19 mouse cellular contexts compared by ENCODE assay signal in the genomic region with DNA sequence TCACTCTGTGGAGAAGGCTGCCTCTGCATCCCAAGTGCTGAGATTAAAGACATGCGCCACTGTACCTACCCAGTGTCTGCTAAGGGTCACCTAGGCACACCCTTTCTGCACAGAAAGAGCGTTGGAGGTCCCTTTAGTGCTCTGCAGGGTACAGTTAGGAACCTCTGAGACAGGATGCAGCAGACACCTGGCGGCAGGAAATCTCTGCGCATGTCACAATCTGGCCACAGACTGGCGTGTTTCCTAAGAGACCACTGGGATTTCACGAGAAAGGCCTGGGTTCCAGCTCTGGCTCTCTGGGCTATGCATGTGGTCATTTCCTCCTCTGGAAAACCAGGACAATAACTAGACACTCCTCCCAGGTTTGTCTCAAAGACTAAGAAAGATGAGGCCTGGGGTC.
A peak's percentile ranks its signal among the peaks of the same experiment; 100 is the strongest.
DNase-seq lines count a peak whose midpoint lies in the region; ATAC-seq lines count a peak whose summit lies in the region.
"Had no signal": no experiment of that assay in that cellular context is flagged by ENCODE, and none has a peak within 500 bp of the region (broad histone marks: within the 10 kb centered on the region; RNA-seq: fewer than 3 reads in every experiment).

No protein-coding gene starts in this region.

- no peaks in the 10 kb centered on the region; the same call in none of the 2 replicates for H3K9me3 ChIP-seq in kidney, embryonic 16.5 days (ENCODE audit: low read length)

- ATAC-seq in kidney, embryonic 16.5 days (ENCODE audit: low FRiP score, low TSS enrichment), result no peak
- ATAC-seq: forebrain, embryonic 16.5 days had no signal

- no peaks in the 10 kb centered on the region for H3K27me3 ChIP-seq in kidney, embryonic 16.5 days (ENCODE audit: insufficient read depth, low read length)
- H3K27me3 ChIP-seq: neural tube, embryonic 13.5 days had no signal

- H3K4me3 ChIP-seq in kidney, embryonic 16.5 days (ENCODE audit: low read length), result no peak overlapping the region
- H3K4me3 ChIP-seq: erythroblast, embryonic 14.5 days; heart, embryonic 10.5 days; midbrain, embryonic 10.5 days; neural tube, embryonic 13.5 days had no signal

- peak; percentile 92 for DNase-seq in heart, adult 11 months
- no peak for DNase-seq in heart, postnatal 10 days
- DNase-seq in kidney, adult 8-10 months, result no peak
- DNase-seq in T-cell, adult 2 months (ENCODE audit: low spot score), result peak; percentile 37
- DNase-seq in thymus, postnatal 10 days (ENCODE audit: low spot score in 2 of 2), result peak; percentile 15 to 44
- DNase-seq in frontal cortex, postnatal 14 days (ENCODE audit: low spot score in 2 of 2), result no peak
- DNase-seq in cerebellum, adult 11-12 months, result no peak
- DNase-seq: adrenal gland, adult 2 months; cerebellum, postnatal 25 days; kidney, adult 2 months; lung, adult 2 months; lung, postnatal 36 days had no signal

- no peak overlapping the region for H3K4me2 ChIP-seq in kidney, embryonic 16.5 days (replicated peaks; ENCODE audit: low read depth, low read length)
- H3K4me2 ChIP-seq: hindbrain, embryonic 14.5 days; neural tube, embryonic 13.5 days had no signal

- no peaks in the 10 kb centered on the region for H3K36me3 ChIP-seq in kidney, embryonic 16.5 days (ENCODE audit: insufficient read depth, low read length)
- H3K36me3 ChIP-seq: heart, embryonic 10.5 days; midbrain, embryonic 10.5 days; neural tube, embryonic 13.5 days had no signal

- peaks cover 38% of the 10 kb centered on the region for H3K4me1 ChIP-seq in kidney, embryonic 16.5 days (ENCODE audit: insufficient read depth, low read length)

- WGBS in kidney, embryonic 16.5 days, result 81% methylated on average over 6 of the region's 6 CpGs

- no peak overlapping the region for H3K9ac ChIP-seq in kidney, embryonic 16.5 days (replicated peaks; ENCODE audit: low read length)
- H3K9ac ChIP-seq: hindbrain, embryonic 14.5 days; neural tube, embryonic 13.5 days had no signal

- intact Hi-C loops in heart, postnatal 10 days (cut with DNase I), result no loop called here

- peak overlapping the region; percentile 17; the same call in 1 of the 2 replicates for H3K27ac ChIP-seq in kidney, embryonic 16.5 days (ENCODE audit: low read length)
- H3K27ac ChIP-seq: heart, embryonic 10.5 days; hindbrain, embryonic 14.5 days; neural tube, embryonic 13.5 days had no signal

Comparison
In these comparisons a context has a peak if more than half of its experiments do, and no peak if none do; other contexts are left out.
1. DNase-seq: peak in heart, adult 11 months (single experiment), T-cell, adult 2 months (single experiment) and thymus, postnatal 10 days (2 of 2); none in heart, postnatal 10 days (0 of 2), kidney, adult 8-10 months (0 of 2), frontal cortex, postnatal 14 days (0 of 2) and cerebellum, adult 11-12 months (single experiment).